Mouse (Mus musculus): ENCODE results near the gene Ubtd1. TPM values are rescaled to one million over a fixed set of nuclear protein-coding genes. Genes with fewer than 3 reads are reported as not detected.

Ubtd1 gene
- polyA plus RNA-seq, 1 experiment from 2014 or later = 21.3 TPM

DNA sequence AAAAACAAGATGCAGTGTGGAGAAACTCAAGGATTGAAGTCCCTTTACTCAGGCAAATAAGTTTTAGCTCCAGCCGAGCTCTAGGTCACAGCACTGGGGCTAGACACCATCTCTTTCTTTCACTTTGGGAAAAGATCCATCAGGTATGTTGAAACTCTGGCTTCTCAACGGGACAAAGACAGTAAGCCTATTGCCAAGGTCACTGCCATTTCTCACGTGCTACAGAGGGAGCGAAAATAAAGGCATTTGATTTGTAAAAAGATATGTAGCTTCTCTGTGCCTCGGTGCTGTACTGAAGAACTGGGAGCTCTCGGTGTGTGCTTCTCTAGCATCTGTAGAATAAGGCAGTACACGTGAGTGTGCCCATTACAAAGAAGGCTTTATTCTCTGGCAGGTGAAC, 37.7 kb upstream of the Ubtd1 start:
- no peaks in the 10 kb centered on the region for H3K27me3 ChIP-seq (replicated peaks; ENCODE audit: insufficient read depth, low read length)
- ATAC-seq = no peak
- no peaks in the 10 kb centered on the region for H3K4me1 ChIP-seq (ENCODE audit: insufficient read depth, low read depth, low read length)
- peaks cover 65% of the 10 kb centered on the region for H3K36me3 ChIP-seq (ENCODE audit: insufficient read depth, low read length)
- H3K9ac ChIP-seq (replicated peaks; ENCODE audit: low read depth) = no peak overlapping the region
- H3K4me3 ChIP-seq (ENCODE audit: low read depth, low read length) = no peak overlapping the region
- H3K4me2 ChIP-seq (replicated peaks; ENCODE audit: low read depth, low read length) = no peak overlapping the region
- no peak overlapping the region for H3K27ac ChIP-seq (ENCODE audit: low read length)
- 87% methylated on average over 7 of the region's 7 CpGs for WGBS
- no peaks in the 10 kb centered on the region for H3K9me3 ChIP-seq (ENCODE audit: low read length)
- DNase-seq (ENCODE audit: low spot score) = no peak
- TF ChIP-seq CTCF (IDR thresholded peaks at IDR 0.05) (no peak), EP300 (IDR thresholded peaks at IDR 0.05) (no peak)

DNA sequence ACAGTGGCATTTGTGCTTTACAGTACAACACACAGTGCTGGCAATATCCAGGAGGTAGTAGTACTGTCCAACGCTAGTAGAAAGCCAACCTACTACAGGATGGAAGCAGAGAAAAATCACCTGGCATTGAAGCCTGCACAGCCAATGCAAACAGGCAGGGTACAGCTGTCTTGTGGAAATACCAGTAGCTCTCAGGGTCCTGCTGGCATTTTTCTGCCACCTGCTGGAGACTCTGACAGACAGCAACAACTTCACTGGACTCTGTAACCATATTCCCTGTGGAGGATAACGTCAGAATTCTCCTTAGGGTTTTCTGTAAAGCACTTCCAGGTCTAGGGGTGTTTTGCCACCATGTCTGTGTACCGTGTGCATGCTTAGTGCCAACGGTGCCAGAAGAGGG, 29.3 kb upstream of the Ubtd1 start:
- H3K27me3 ChIP-seq (replicated peaks; ENCODE audit: insufficient read depth, low read length) = no peaks in the 10 kb centered on the region
- H3K9me3 ChIP-seq (ENCODE audit: low read length) = no peaks in the 10 kb centered on the region
- no peak overlapping the region for H3K9ac ChIP-seq (replicated peaks; ENCODE audit: low read depth)
- H3K4me3 ChIP-seq (ENCODE audit: low read depth, low read length) = no peak overlapping the region
- ATAC-seq (peak; percentile 55), DNase-seq (ENCODE audit: low spot score) (peak; percentile 43)
- peaks cover 47% of the 10 kb centered on the region for H3K36me3 ChIP-seq (ENCODE audit: insufficient read depth, low read length)
- 77% methylated on average over 4 of the region's 4 CpGs for WGBS
- no peak overlapping the region for H3K4me2 ChIP-seq (replicated peaks; ENCODE audit: low read depth, low read length)
- TF ChIP-seq EP300 (IDR thresholded peaks at IDR 0.05) = no peak
- peak; percentile 64 for TF ChIP-seq CTCF (IDR thresholded peaks at IDR 0.05)
- no peaks in the 10 kb centered on the region for H3K4me1 ChIP-seq (ENCODE audit: insufficient read depth, low read depth, low read length)
- no peak overlapping the region for H3K27ac ChIP-seq (ENCODE audit: low read length)

DNA sequence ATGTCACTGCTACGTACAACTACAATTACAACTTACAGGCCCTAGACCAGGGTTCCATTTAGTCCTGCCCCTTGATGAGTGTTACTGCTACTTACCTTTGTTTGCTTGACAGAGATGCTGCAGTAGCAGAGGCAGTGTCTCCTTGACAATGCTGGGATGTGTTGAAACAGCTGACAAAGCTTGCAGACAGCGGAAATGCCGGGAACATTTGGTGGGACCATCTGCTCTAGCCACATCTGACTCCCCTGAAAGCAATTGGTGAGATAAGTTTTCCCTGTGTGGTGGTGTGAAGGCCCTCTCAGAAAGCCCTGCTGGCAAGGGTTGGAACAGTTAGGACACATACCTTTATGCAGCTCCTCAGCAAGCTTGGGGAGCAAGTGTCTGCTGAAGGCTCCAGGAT, 28.0 kb upstream of the Ubtd1 start:
- Histone ChIP-seq H3K4me3 (ENCODE audit: low read depth, low read length) (no peak overlapping the region), H3K36me3 (ENCODE audit: insufficient read depth, low read length) (peaks cover 38% of the 10 kb centered on the region), H3K4me2 (replicated peaks; ENCODE audit: low read depth, low read length) (no peak overlapping the region), H3K9me3 (ENCODE audit: low read length) (no peaks in the 10 kb centered on the region), H3K4me1 (ENCODE audit: insufficient read depth, low read depth, low read length) (no peaks in the 10 kb centered on the region), H3K27me3 (replicated peaks; ENCODE audit: insufficient read depth, low read length) (no peaks in the 10 kb centered on the region), H3K27ac (ENCODE audit: low read length) (no peak overlapping the region), H3K9ac (replicated peaks; ENCODE audit: low read depth) (no peak overlapping the region)
- WGBS = 92% methylated on average over 3 of the region's 3 CpGs
- TF ChIP-seq EP300 (IDR thresholded peaks at IDR 0.05) = no peak
- no peak for TF ChIP-seq CTCF (IDR thresholded peaks at IDR 0.05)
- no peak for DNase-seq (ENCODE audit: low spot score)
- no peak for ATAC-seq

DNA sequence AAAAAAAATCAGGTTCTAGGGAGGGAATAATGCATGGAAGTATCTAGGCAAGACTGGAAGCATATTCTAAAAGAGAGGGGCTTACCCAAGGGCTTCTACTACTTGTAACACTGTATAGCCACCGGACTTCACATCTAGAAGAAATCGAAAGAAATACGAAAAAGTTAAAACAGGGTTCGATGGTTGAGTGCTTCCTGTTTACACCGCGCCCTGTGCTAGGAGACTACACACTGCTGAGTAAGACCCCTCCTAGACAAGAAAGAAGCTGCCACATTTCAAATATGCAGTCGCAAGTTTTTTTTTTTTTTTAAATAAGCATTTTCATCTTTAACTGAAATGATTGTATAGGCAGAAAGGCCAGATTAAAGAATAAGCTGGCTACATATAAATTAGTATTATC, 11.9 kb upstream of the Ubtd1 start:
- Histone ChIP-seq H3K9me3 (ENCODE audit: low read length) (no peaks in the 10 kb centered on the region), H3K27me3 (replicated peaks; ENCODE audit: insufficient read depth, low read length) (no peaks in the 10 kb centered on the region), H3K9ac (replicated peaks; ENCODE audit: low read depth) (no peak overlapping the region), H3K4me3 (ENCODE audit: low read depth, low read length) (no peak overlapping the region), H3K36me3 (ENCODE audit: insufficient read depth, low read length) (no peaks in the 10 kb centered on the region), H3K4me1 (ENCODE audit: insufficient read depth, low read depth, low read length) (no peaks in the 10 kb centered on the region), H3K4me2 (replicated peaks; ENCODE audit: low read depth, low read length) (no peak overlapping the region), H3K27ac (ENCODE audit: low read length) (no peak overlapping the region)
- DNase-seq (ENCODE audit: low spot score) = no peak
- no peak for ATAC-seq
- WGBS = 90% methylated on average over 7 of the region's 7 CpGs
- TF ChIP-seq EP300 (IDR thresholded peaks at IDR 0.05) = no peak
- TF ChIP-seq CTCF (IDR thresholded peaks at IDR 0.05) = no peak

DNA sequence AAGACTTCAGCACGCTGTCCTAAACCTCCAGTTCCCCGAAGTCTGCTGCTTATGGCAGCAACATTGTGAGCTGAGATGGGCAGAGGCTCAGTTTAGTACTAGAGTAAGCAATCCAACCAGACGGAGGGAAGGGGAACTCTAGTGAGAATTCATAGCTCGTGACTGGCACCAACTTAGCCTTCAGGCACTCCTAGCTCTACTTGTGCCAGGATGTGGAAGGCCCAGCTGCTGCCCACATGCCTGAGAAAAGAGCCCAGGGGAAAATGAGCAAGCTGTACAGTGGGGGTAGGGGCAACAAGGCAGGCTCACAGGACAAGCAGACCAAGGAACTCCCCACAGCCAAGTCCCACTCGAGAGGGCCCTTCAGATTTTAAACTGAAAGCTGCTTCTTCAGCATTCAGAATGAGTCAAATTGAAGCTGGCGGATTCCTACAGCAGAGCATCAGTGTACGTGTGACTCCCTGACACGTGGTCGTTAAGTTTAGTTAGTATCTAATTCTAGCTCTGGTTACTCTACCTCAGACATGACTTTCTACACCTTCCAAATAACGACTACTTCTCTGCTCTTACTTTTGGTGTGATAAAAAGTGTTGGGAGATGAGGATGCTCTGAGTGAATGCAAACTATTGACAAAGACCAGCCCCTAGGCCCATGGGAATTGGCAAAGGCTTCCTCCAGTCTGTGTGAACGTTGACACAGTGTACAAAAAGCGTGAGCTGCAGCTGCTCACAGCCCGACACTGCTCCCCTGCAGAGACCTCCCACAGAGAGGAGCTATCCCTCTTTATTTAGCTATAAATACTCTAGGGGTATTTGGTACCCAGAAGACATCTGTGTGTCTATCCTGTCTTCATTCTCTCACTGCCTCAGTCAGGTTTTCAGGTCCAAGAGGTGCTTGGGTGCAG, 7.4 kb upstream of the Ubtd1 start:
- H3K4me1 ChIP-seq (ENCODE audit: insufficient read depth, low read depth, low read length) = no peaks in the 10 kb centered on the region
- no peaks in the 10 kb centered on the region for H3K9me3 ChIP-seq (ENCODE audit: low read length)
- H3K27ac ChIP-seq (ENCODE audit: low read length) = no peak overlapping the region
- no peak overlapping the region for H3K4me3 ChIP-seq (ENCODE audit: low read depth, low read length)
- TF ChIP-seq EP300 (IDR thresholded peaks at IDR 0.05) (no peak), CTCF (IDR thresholded peaks at IDR 0.05) (no peak)
- H3K4me2 ChIP-seq (replicated peaks; ENCODE audit: low read depth, low read length) = no peak overlapping the region
- H3K9ac ChIP-seq (replicated peaks; ENCODE audit: low read depth) = no peak overlapping the region
- 69% methylated on average over 13 of the region's 13 CpGs for WGBS
- DNase-seq (ENCODE audit: low spot score) (peak; percentile 10), ATAC-seq (no peak)
- H3K27me3 ChIP-seq (replicated peaks; ENCODE audit: insufficient read depth, low read length) = no peaks in the 10 kb centered on the region
- H3K36me3 ChIP-seq (ENCODE audit: insufficient read depth, low read length) = no peaks in the 10 kb centered on the region

DNA sequence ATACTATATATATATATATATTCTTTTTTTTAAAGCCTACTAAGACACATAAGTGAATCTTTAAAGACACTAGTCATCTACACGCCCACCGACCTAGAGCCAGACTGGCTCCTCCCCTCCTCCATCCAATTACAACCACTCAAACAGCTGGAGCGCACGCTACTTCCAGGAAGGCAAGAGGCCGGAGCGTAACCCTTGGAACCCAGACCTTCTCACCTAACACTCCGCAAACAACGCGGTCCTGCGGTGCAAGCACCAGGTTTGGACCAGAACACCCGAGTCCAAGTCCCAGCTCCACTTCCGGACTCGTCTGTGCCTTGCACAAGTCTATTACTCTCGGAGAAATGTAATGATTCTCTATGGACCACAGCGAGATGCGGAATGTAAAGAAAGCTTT, 1.1 kb upstream of the Ubtd1 start:
- H3K27me3 ChIP-seq (replicated peaks; ENCODE audit: insufficient read depth, low read length) = no peaks in the 10 kb centered on the region
- peak; percentile 73 for DNase-seq (ENCODE audit: low spot score)
- no peaks in the 10 kb centered on the region for H3K36me3 ChIP-seq (ENCODE audit: insufficient read depth, low read length)
- peak overlapping the region; percentile 97 for H3K27ac ChIP-seq (ENCODE audit: low read length)
- no peak for ATAC-seq
- WGBS = 1% methylated on average over 16 of the region's 16 CpGs
- peaks cover 5% of the 10 kb centered on the region for H3K4me1 ChIP-seq (ENCODE audit: insufficient read depth, low read depth, low read length)
- peak overlapping the region; percentile 57 for H3K9ac ChIP-seq (replicated peaks; ENCODE audit: low read depth)
- peak overlapping the region; percentile 91 for H3K4me3 ChIP-seq (ENCODE audit: low read depth, low read length)
- H3K4me2 ChIP-seq (replicated peaks; ENCODE audit: low read depth, low read length) = peak overlapping the region; percentile 70
- no peak for TF ChIP-seq EP300 (IDR thresholded peaks at IDR 0.05)
- no peak for TF ChIP-seq CTCF (IDR thresholded peaks at IDR 0.05)
- H3K9me3 ChIP-seq (ENCODE audit: low read length) = no peaks in the 10 kb centered on the region
